Mouse (Mus musculus) ES-E14 (cell line): ENCODE results near the gene Cpd.

ENCODE experiments used
- CHD2 ChIP-seq: IDR thresholded peaks from 2 replicates; pipeline ENCODE4 v1.6.1; 2014; ENCODE audit warnings: mild to moderate bottlenecking, low read depth, low read length, inconsistent platforms
- HCFC1 ChIP-seq: IDR thresholded peaks from 2 replicates; pipeline ENCODE4 v1.6.1; 2012; ENCODE audit warnings: low read length, inconsistent platforms, borderline replicate concordance; ENCODE audit not compliant: insufficient read depth
- ZC3H11A ChIP-seq: IDR thresholded peaks from 2 replicates; pipeline ENCODE4 v1.6.1; 2012; ENCODE audit warnings: low read depth, mild to moderate bottlenecking, inconsistent platforms, low read length, borderline replicate concordance
- ZNF384 ChIP-seq: IDR thresholded peaks from 2 replicates; pipeline ENCODE4 v1.6.1; 2012; ENCODE audit warnings: low read depth, low read length, inconsistent platforms

- TF ChIP-seq ZC3H11A (no peak), ZNF384 (no peak), CHD2 (no peak), HCFC1 (no peak)
These were observed 1.3 kb upstream of the Cpd start for GRCm38 (mm10) chr11:76848081-76848480.
